Mouse (Mus musculus) heart, postnatal 0 days (tissue): ENCODE results near the gene Tnfaip3. TPM values are rescaled to one million over a fixed set of nuclear protein-coding genes. Genes with fewer than 3 reads are reported as not detected.

Source experiments
- ATAC-seq: fragments of 200-750 bp; cut with Nextera tagmentation; 2 replicates; pipeline ENCODE4 v1.8.0; 2017; ENCODE audit warnings: low read depth, moderate number of reproducible peaks, moderate library complexity; ENCODE audit not compliant: insufficient read depth
- DNase-seq: peaks from one replicate; pipeline ENCODE4 v3.0.0-alpha.2; 2016; ENCODE audit warnings: low spot score
- H3K27ac ChIP-seq: fragments of 300-500 bp; sonication (generic); 2 replicates; pipeline ENCODE4 v1.5.1; 2014; ENCODE audit warnings: low read depth, mild to moderate bottlenecking
- H3K27me3 ChIP-seq: fragments of 300-500 bp; sonication (generic); 2 replicates; pipeline ENCODE4 v1.6.1; 2014; ENCODE audit warnings: low read length, mixed read lengths; ENCODE audit not compliant: control insufficient read depth, insufficient read depth
- H3K36me3 ChIP-seq: fragments of 300-500 bp; sonication (generic); replicated peaks from 2 replicates; pipeline ENCODE4 v1.6.1; 2014; ENCODE audit warnings: low read length, mixed read lengths; ENCODE audit not compliant: control insufficient read depth, insufficient read depth
- H3K4me1 ChIP-seq: fragments of 300-500 bp; sonication (generic); 2 replicates; pipeline ENCODE4 v1.6.1; 2014; ENCODE audit warnings: antibody characterized with exemption; ENCODE audit not compliant: control insufficient read depth, insufficient read depth
- H3K4me2 ChIP-seq: fragments of 300-500 bp; sonication (generic); 2 replicates; pipeline ENCODE4 v1.6.1; 2014; ENCODE audit warnings: low read depth, mild to moderate bottlenecking, low read length, moderate library complexity
- H3K4me3 ChIP-seq: fragments of 300-500 bp; sonication (generic); 2 replicates; pipeline ENCODE4 v1.5.1; 2014; ENCODE audit warnings: low read depth, low read length
- H3K9ac ChIP-seq: fragments of 300-500 bp; sonication (generic); replicated peaks from 2 replicates; pipeline ENCODE4 v1.6.1; 2014; ENCODE audit warnings: low read depth, low read length, mixed read lengths
- H3K9me3 ChIP-seq: fragments of 300-500 bp; sonication (generic); replicated peaks from 2 replicates; pipeline ENCODE4 v1.6.1; 2016; ENCODE audit warnings: low read length; ENCODE audit not compliant: control insufficient read depth
- CTCF ChIP-seq: IDR thresholded peaks from 2 replicates; pipeline ENCODE4 v1.5.1; 2016; ENCODE audit warnings: antibody characterized with exemption, control low read depth, low read depth
- EP300 ChIP-seq: IDR thresholded peaks from 2 replicates; pipeline ENCODE4 v1.6.1; 2016; ENCODE audit warnings: antibody characterized with exemption, low read depth
- WGBS: fragments of 180-500 bp; shearing (Covaris S2); extraction: QIAGEN DNeasy Blood & Tissue Kit; methylation state at CpG from one replicate; pipeline ENCODE4 v1.1.7; 2014; 5-methylcytosine and 5-hydroxymethylcytosine counted together
- polyA plus RNA-seq: library from polyadenylated mRNA; unstranded; fragments of >200 nt; fragmentation: Nextera tagmentation; extraction: Ambion mirVana; gene quantifications from 2 replicates; pipeline ENCODE4 v1.2.1, GENCODE M21; 2015
- total RNA-seq: library from RNA; depleted of rRNA; stranded (reverse); fragments of >200 nt; gene quantifications from 2 replicates; pipeline ENCODE4 v1.2.3, GENCODE M21; 2014; ENCODE audit warnings: low replicate concordance

Tnfaip3 gene
- total and polyA plus RNA-seq, 2 experiments from 2014 or later: 1.1 to 4.2 TPM

- no peak overlapping the region for H3K4me2 ChIP-seq
- H3K9me3 ChIP-seq: no peaks in the 10 kb centered on the region
- no peak overlapping the region for H3K9ac ChIP-seq
- no peak overlapping the region for H3K27ac ChIP-seq
- H3K4me3 ChIP-seq: no peak overlapping the region
- H3K27me3 ChIP-seq: no peaks in the 10 kb centered on the region
- no peak for TF ChIP-seq CTCF
- TF ChIP-seq EP300: no peak
- ATAC-seq (no peak), DNase-seq (no peak)
- H3K36me3 ChIP-seq: no peaks in the 10 kb centered on the region
- H3K4me1 ChIP-seq: no peaks in the 10 kb centered on the region
- 83% methylated on average over 4 of the region's 4 CpGs for WGBS
These were observed 22.5 kb downstream of the Tnfaip3 start for GRCm38 (mm10) chr10:18992971-18993370.

DNA sequence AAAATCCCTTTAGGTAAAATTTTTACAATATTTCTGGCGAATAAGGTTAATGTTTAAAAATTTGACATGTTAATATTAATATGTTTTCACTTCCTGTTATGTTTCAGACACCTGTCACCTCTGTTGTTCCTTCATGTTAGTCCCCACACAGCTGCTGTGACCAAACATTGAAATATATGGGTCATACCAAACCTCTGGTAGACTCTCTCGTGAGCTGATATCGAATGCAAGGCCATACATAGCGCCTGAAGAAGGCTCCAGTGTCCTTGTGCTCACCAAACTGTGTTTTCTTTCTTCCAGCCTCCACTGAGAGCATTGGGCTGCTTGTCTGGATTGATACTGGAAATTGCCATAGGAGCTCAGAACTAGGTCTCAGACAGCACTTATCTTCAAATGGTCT lies 24.4 kb downstream of the Tnfaip3 start:
- Histone ChIP-seq H3K9me3 (no peaks in the 10 kb centered on the region), H3K4me3 (no peak overlapping the region), H3K27me3 (no peaks in the 10 kb centered on the region), H3K36me3 (no peaks in the 10 kb centered on the region), H3K9ac (no peak overlapping the region), H3K4me1 (no peaks in the 10 kb centered on the region), H3K4me2 (no peak overlapping the region), H3K27ac (no peak overlapping the region)
- no peak for DNase-seq
- ATAC-seq: no peak
- 83% methylated on average over 4 of the region's 4 CpGs for WGBS
- TF ChIP-seq EP300: no peak
- TF ChIP-seq CTCF: no peak

- TF ChIP-seq CTCF (no peak), EP300 (no peak)
- no peaks in the 10 kb centered on the region for H3K27me3 ChIP-seq
- no peaks in the 10 kb centered on the region for H3K4me1 ChIP-seq
- H3K36me3 ChIP-seq: no peaks in the 10 kb centered on the region
- no peak overlapping the region for H3K9ac ChIP-seq
- ATAC-seq (no peak), DNase-seq (no peak)
- H3K9me3 ChIP-seq: no peaks in the 10 kb centered on the region
- H3K4me2 ChIP-seq: no peak overlapping the region
- H3K27ac ChIP-seq: no peak overlapping the region
- H3K4me3 ChIP-seq: no peak overlapping the region
- WGBS: 54% methylated on average over 2 of the region's 2 CpGs
These were observed 27.6 kb downstream of the Tnfaip3 start for GRCm38 (mm10) chr10:18987907-18988199.

DNA sequence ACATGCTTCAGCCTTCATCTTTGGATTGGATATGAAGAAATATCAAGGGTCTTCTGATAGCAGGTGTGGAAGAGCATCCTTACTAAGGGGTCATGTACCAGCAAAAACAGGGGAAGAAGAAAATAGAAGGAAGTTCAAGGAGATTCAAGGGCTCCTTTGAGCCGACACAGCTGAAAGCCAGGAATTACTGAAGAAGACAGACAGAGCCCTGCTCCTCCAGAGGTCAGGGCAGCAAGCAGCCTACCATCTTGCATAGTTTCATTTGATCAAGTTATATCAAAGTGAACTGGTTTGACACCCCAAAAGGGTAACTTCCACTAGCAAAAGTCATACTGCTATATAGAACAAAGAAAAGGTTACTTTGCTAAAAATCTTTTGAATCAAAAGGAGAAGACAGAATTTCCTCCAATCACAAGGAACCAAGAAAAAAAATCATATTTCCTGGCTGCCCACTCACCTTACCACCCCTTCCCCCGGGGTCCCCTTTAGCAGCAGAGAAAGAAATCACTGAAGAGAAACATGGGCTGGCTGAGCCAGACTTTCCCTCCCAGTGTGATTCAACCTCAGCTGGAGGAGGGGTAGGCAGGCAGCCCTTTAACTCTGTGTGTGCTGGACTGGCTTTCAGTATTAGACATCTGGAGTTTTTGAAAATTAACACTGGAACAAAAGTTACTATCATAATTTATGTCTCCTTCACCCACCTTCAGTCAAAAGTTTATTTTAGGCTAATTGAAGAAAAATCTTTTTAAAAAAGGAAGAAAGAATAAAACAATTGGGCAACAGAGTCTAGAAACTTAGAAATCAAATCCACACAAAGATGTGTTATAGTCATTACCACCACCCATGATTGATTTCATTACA lies 28.2 kb downstream of the Tnfaip3 start:
- Histone ChIP-seq H3K4me3 (no peak overlapping the region), H3K9ac (no peak overlapping the region), H3K36me3 (no peaks in the 10 kb centered on the region), H3K27ac (no peak overlapping the region), H3K4me1 (no peaks in the 10 kb centered on the region), H3K4me2 (no peak overlapping the region), H3K9me3 (no peaks in the 10 kb centered on the region), H3K27me3 (no peaks in the 10 kb centered on the region)
- DNase-seq (no peak), ATAC-seq (no peak)
- 25% methylated on average over 2 of the region's 2 CpGs for WGBS
- no peak for TF ChIP-seq CTCF

- DNase-seq: no peak
- Histone ChIP-seq H3K4me1 (no peaks in the 10 kb centered on the region), H3K27me3 (no peaks in the 10 kb centered on the region), H3K36me3 (no peaks in the 10 kb centered on the region), H3K4me2 (no peak overlapping the region), H3K4me3 (no peak overlapping the region), H3K27ac (no peak overlapping the region), H3K9me3 (no peaks in the 10 kb centered on the region), H3K9ac (no peak overlapping the region)
- no peak for TF ChIP-seq CTCF
- 83% methylated on average over 3 of the region's 3 CpGs for WGBS
- ATAC-seq: no peak
These were observed 29.9 kb downstream of the Tnfaip3 start for GRCm38 (mm10) chr10:18985516-18985915.

- H3K4me3 ChIP-seq: no peak overlapping the region
- WGBS: 47% methylated on average over 6 of the region's 6 CpGs
- no peak for ATAC-seq
- no peak overlapping the region for H3K9ac ChIP-seq
- H3K4me1 ChIP-seq: no peaks in the 10 kb centered on the region
- DNase-seq: no peak
- no peak overlapping the region for H3K4me2 ChIP-seq
- no peaks in the 10 kb centered on the region for H3K9me3 ChIP-seq
- TF ChIP-seq EP300 (no peak), CTCF (no peak)
- H3K27ac ChIP-seq: no peak overlapping the region
- no peaks in the 10 kb centered on the region for H3K36me3 ChIP-seq
- H3K27me3 ChIP-seq: no peaks in the 10 kb centered on the region
These were observed 31.9 kb downstream of the Tnfaip3 start for GRCm38 (mm10) chr10:18983514-18983913.
